22 mouse cellular contexts compared by ENCODE assay signal in genomic region chr13:102510733-102511279, GRCm38 (mm10).
DNase-seq lines count a peak whose midpoint lies in the region; ATAC-seq lines count a peak whose summit lies in the region.
"Had no signal": no experiment of that assay in that cellular context is flagged by ENCODE, and none has a peak within 500 bp of the region (broad histone marks: within the 10 kb centered on the region; RNA-seq: fewer than 3 reads in every experiment).

No protein-coding gene starts in this region.

- no peak overlapping the region for H3K9ac ChIP-seq in limb, embryonic 12.5 days (replicated peaks)
- H3K9ac ChIP-seq: forebrain, embryonic 15.5 days; hindbrain, embryonic 12.5 days had no signal

- no peak overlapping the region for H3K4me3 ChIP-seq in limb, embryonic 12.5 days (replicated peaks)
- H3K4me3 ChIP-seq: forebrain, embryonic 15.5 days; heart, embryonic 10.5 days; hindbrain, embryonic 12.5 days had no signal

- peak; percentile 88 for ATAC-seq in limb, embryonic 12.5 days (ENCODE audit: insufficient number of reproducible peaks, insufficient read depth, low FRiP score, low TSS enrichment, low read depth)
- ATAC-seq: activated CD4-positive, CD25-positive, alpha-beta regulatory T cell, adult 4 months; forebrain, embryonic 15.5 days; hindbrain, postnatal 0 days; Patski had no signal

- peaks cover 8% of the 10 kb centered on the region; the same call in 1 of the 2 replicates for H3K27me3 ChIP-seq in limb, embryonic 12.5 days
- H3K27me3 ChIP-seq: forebrain, embryonic 15.5 days; hindbrain, embryonic 12.5 days; Patski had no signal

- WGBS in limb, embryonic 12.5 days: 18% methylated on average over 1 of the region's 1 CpGs

- H3K4me1 ChIP-seq in limb, embryonic 12.5 days (replicated peaks): peaks cover 5% of the 10 kb centered on the region; the same call in 1 of the 2 replicates
- H3K4me1 ChIP-seq: forebrain, embryonic 15.5 days; heart, embryonic 10.5 days; hindbrain, embryonic 12.5 days had no signal

- DNase-seq in embryo, embryonic 10.5 days (ENCODE audit: low spot score): peak; percentile 21
- DNase-seq in embryo, embryonic 9.5 days (ENCODE audit: extremely low spot score): no peak
- DNase-seq in 3T3-L1 (ENCODE audit: low read depth, low spot score): peak; percentile 31
- DNase-seq in forelimb bud, embryonic 11.5 days (ENCODE audit: low read depth, low spot score): peak; percentile 80
- DNase-seq in kidney, postnatal 4 days: no peak
- DNase-seq in kidney, postnatal 36 days: no peak
- no peak for DNase-seq in left cerebral cortex, postnatal 10 days (ENCODE audit: extremely low spot score in 1 of 2, low spot score in 2 of 2)
- DNase-seq: adrenal gland, postnatal 14 days; cerebellum, adult 11-12 months; cerebellum, adult 9-10 months; cerebellum, postnatal 25 days; gastrocnemius, postnatal 10 days; heart, adult 18-20 months; heart, postnatal 10 days; heart, postnatal 4 days had no signal

- no peaks in the 10 kb centered on the region for H3K9me3 ChIP-seq in limb, embryonic 12.5 days
- H3K9me3 ChIP-seq: heart, embryonic 10.5 days; hindbrain, embryonic 12.5 days had no signal

- H3K4me2 ChIP-seq in limb, embryonic 12.5 days: no peak overlapping the region
- H3K4me2 ChIP-seq: forebrain, embryonic 15.5 days; hindbrain, embryonic 12.5 days had no signal

- no peaks in the 10 kb centered on the region for H3K36me3 ChIP-seq in limb, embryonic 12.5 days
- H3K36me3 ChIP-seq: forebrain, embryonic 15.5 days; heart, embryonic 10.5 days; hindbrain, embryonic 12.5 days had no signal

- no peak overlapping the region for H3K27ac ChIP-seq in limb, embryonic 12.5 days
- H3K27ac ChIP-seq: forebrain, embryonic 15.5 days; heart, embryonic 10.5 days; hindbrain, embryonic 12.5 days; hindbrain, postnatal 0 days had no signal

- intact Hi-C loops in left cerebral cortex, postnatal 10 days (cut with DNase I): no loop called here

Comparison
In these comparisons a context has a peak if more than half of its experiments do, and no peak if none do; other contexts are left out.
1. DNase-seq: peak in embryo, embryonic 10.5 days (single experiment), 3T3-L1 (single experiment) and forelimb bud, embryonic 11.5 days (single experiment); none in embryo, embryonic 9.5 days (single experiment), kidney, postnatal 4 days (0 of 2), kidney, postnatal 36 days (0 of 2) and left cerebral cortex, postnatal 10 days (0 of 2).